Mouse (Mus musculus) c-Kit-positive CD71-negative TER-119-negative erythroid progenitor cells, embryonic 14.5 days (primary cell): ENCODE results near the gene Xpnpep2.

Source experiments
- DNase-seq: peaks from one replicate; pipeline ENCODE4 v3.0.0-alpha.2; 2013; ENCODE audit warnings: low read depth

The Xpnpep2 gene

DNA sequence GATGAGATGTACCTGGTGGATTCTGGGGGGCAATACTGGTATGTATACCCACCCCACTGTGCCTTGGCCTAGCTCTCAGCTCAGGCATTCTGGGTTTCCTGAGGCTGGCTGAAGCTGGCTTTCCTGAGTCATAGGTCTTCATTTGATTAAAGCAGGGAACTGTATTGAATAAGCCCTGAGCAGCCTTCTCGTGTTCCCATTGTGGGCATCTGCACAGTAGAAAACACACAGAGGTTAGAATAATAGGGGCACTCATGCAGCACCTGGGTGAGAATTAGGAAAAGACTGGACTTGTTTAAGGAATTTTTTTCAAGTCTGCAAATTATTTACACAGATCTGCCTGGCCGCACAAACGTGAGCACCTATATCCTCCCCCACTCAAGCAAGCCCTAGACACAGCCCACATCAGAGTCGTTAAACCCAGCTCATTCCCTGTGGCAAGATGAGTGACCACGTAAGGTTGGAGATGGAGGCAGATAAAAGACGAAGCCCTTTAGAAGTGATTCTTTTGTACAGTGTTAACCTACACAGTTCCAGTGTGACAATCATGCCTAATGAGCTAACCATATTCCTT is 18.5 kb downstream of the Xpnpep2 start:
- DNase-seq, result no peak

DNA sequence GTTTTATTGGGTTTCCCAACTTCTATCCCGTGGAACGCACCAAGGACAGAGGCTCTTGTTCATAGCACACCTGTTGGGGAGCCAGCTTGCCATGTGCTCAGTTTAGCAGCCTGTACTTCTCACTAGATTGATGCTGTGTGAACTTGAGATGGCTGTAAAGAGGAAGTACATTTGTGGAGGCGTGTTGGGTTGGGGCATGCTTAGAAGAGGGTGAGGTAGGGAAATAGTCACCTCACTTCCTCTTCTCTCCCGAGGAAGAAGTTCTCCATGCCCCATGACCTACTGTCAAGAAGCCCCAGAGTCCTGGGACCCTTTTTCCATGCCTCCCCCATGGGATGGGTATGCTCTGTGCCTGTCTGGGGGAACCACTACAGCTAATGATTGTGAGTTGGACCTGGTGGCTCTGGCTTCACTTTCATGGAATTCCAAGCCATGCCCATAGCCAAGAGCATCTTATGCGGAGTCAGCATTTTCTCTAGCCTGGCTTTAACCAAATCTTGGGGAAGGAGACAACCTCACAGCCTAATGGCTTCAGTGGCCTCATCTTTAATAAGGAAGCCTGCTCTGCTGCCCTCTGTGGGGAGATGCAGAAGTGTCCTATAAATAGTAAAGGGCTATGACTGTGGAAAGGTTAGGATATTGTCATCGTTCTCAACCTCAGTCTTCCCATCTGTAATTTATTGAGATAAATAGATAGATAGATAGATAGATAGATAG is 19.1 kb downstream of the Xpnpep2 start:
- DNase-seq, result no peak

DNA sequence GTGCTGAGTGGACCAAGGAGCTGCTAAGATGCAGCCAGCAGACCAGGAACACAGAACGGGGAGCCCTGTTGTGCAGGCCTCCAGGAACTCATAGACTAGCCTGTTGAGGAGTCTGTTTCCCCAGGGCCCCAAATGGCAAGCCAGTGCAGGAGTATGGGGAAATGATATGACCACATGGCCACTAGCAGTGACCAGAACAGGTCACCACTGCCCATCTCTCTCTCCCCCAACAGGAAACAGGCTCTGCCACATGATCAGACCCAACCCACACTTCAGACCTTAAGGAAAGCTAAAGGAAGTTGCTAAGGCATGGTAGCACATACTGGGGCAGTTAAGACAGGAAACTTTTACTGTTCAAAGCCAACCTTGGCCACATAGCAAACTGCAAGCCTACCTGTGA is 20.6 kb downstream of the Xpnpep2 start:
- DNase-seq, result no peak

DNA sequence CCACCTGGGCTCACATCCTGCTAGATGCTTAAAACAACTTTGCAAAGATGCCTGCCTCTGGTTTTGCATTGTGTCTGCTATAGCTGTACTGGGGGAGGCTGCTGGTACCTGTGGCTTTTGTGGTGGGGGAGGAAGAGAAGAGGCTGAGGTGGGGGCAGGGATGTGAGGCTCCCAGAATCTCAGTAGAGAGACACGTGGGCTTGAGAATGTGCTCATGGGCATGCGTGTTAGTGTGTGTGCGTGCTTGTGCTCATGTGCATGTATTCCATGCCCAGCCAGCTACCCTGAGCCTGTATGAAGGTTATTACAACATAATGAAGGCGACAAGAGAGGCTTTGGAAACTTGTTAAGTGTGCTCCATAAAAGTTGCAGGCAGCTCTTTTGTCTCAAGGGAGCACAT is 28.4 kb downstream of the Xpnpep2 start:
- DNase-seq, result no peak

GRCm38 (mm10) chrX:48138011-48138410 is 29.5 kb downstream of the Xpnpep2 start:
- no peak for DNase-seq

DNA sequence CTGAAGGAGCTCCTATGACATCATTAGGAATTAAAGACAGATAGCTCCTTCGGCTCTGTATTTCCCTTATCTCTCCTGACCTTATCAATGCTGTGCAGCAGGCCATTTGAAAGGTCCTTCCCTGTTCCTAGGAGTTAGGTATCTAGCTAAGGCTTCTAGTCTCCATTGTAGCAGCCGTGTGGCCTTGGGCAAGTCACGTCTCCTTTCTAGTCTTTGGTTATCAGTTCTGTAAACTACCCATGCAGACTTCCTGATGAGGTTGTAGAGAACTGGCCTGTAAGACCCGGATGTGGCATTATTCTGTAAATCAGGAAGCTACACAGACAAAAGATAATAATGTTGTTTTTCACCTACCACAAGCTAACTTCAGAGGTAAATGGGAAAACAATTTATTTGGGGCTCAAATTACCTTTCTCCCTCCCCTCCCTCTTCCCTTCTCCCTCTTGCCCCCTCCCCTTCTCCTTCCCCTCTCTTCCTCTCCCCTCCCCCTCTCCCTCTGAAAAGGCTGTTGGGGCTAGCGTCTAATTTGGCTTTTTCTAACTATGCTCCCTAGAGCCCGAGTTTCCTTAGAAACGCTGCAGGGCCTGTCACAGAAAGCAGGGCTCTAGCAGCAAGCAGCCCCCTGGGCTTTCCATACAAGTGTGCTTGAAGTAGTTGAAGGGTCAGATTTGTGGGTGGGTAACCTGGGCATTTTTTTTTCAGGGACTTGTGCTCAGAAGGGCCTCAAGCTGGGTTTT is 30.2 kb downstream of the Xpnpep2 start:
- no peak for DNase-seq

DNA sequence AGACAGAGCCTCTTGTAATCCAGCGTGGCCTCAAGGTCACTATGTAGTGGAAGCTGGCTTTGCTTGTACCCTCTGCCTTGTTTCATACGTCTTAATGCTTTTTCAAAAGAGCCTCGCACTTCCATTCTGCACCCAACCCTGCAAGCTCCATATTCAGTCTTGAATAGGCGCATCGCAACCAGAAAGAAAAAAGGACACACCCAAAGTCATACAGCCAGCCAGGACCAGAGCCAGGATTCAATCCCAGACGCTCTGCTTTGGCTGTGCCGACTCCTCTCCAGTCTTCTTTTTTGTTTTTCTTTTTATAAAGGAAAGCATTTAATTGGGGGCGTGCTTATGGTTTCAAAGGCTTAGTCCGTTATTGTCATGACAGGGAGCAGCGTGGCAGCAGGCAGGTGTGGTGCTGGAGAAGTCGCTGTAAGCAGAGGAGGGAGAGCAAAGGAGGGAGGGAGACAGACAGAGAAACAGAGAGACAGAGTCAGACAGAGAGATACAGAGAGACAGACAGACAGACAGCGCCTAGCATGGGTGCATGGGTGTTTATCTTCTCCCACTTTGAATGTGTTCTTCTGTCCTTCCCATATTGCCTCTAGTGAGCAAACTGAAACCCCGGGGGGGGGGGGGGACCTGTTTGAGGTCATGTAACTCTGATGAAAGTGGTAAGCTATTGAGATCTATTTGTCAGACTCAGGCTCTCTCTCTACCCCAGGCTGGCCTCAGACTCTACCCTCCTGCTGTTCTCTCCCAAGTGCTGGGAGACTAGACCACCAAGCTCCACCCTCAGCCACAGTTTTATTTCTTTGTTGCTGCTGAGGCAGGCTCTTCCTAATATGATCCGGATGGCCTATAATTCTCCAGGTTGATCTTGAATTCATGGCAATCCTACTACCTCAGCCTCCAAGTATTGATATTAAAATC is 31.1 kb downstream of the Xpnpep2 start:
- DNase-seq, result no peak

- DNase-seq, result no peak
These were observed 31.9 kb downstream of the Xpnpep2 start for GRCm38 (mm10) chrX:48140286-48140877.

GRCm38 (mm10) chrX:48141481-48141880 is 33.0 kb downstream of the Xpnpep2 start:
- DNase-seq, result no peak

DNA sequence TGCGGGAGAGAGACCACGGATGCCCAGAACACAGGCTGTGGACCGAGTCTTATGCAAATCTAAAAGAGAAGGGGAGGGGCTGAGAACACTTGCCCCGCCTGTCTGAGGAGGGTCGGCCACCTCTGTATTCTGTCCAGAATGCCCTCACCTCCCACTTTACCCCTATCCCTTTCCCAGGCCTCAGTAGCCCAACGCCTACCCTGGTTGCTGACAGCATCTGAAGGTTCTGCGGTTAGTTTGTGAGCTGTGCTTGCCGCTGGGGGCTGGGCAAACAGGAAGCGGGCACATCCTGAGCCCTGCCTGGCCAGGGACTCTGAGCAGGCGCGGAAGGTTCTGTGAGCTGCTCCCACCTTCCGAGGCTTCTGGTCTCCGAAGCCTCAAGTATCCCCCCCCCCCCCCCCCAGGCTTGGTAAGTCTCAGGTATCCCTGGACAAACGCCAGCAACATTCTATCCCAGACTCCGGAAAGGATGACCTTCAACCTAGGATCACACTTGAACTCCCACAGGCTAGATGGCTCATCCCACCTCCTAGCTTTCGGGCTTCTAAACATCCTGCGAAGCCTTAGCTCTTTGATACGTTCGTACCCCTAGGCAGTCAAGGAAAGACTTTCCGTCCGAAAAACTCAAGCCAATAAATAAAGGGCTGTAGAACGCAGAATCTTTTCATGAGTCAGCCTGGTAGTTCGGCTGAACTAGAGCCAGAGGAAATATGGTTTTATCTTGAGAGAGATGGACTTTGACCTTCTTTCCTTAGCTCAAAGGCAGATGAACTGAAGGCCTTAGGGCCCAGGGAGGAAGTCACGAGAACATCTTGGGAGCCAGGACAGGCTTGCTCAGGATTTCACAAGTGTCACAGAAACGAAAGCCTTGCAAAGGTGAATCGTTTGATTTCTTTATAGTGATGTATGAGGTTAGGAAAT is 35.1 kb downstream of the Xpnpep2 start:
- DNase-seq, result no peak

DNA sequence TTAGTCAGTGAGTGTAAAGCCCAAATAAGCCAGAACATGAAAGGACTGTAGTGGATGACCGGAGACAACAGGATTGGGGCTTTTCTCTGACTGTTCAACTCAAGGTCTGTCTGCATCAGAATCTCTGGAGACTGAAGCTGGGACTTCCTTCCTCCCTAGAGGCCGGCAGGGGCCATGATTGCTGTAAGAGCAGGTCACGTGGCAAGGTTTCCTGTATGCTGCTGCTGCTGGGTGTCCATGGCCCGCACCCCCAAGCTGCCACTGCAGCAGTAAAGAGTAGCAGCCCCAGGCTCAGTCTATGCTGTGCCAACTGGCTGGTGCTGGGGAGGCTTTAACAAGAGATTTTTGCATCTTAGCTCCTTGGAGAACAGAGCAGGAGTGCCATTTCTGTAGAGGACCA is 37.7 kb downstream of the Xpnpep2 start, which contains the start of gene Sash3:
Gene Sash3 (plus strand): TSS at position 175 of the 400 bp plus-strand sequence.
- no peak for DNase-seq

DNA sequence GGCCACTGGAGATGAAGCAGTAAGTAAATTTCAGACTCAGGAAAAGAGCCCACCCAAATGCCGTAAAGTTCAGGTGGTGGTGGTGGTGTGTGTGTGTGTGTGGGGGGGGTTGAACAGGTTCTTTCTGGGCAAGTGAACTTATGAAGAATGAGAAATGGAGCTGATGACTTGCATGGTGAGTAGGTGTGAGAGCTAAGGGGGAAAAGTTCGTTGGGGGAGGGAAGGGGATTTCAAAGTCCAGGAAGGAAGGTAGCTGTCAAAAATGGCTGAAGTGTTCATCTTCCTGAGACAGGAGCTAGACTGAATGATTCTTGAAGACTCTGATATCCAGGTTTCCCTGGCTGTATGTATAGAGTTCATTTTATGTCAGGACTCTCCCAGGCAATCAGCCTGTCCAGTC is 38.7 kb downstream of the Xpnpep2 start:
- DNase-seq, result no peak

GRCm38 (mm10) chrX:48147741-48148186 is 39.2 kb downstream of the Xpnpep2 start:
- DNase-seq, result no peak

DNA sequence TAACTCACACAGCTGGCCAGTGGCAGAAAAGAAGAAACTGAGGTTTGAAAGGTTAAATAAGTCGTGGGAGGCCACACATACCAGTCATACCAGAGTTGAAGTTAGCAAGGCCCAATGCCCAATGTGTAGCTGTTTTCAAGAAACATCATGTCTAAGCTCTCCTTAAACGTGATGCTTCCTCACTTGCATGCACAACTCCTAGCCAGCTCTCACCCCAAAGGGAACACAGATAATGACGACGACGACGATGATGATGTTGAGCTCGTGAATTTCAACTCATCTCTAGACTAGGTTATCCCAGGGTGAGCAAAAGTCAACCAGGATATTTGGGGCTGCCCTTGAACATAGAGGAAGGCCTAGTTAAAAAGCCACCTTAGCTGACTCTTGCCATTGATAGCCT is 43.6 kb downstream of the Xpnpep2 start:
- no peak for DNase-seq

DNA sequence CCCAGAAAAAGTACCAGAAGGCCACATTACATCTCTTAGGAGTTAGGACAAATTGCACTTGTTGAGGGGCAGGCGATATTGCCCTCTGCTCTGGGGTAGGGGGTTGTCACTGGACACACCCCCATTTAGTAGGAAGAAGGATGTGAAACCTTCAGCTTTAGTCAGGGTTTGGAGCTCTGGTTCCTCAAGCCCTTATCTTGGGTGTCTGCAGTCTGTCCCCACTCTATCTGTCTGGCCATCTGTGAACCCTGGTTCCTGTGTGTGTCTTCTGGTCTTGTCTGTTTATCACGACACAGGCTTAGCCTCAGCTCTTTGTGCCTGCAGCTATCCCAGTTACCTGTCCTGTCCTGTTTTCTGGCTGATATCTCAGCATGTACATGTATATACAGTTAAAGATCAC is 44.9 kb downstream of the Xpnpep2 start:
- no peak for DNase-seq

GRCm38 (mm10) chrX:48153949-48154348 is 45.4 kb downstream of the Xpnpep2 start:
- no peak for DNase-seq

DNA sequence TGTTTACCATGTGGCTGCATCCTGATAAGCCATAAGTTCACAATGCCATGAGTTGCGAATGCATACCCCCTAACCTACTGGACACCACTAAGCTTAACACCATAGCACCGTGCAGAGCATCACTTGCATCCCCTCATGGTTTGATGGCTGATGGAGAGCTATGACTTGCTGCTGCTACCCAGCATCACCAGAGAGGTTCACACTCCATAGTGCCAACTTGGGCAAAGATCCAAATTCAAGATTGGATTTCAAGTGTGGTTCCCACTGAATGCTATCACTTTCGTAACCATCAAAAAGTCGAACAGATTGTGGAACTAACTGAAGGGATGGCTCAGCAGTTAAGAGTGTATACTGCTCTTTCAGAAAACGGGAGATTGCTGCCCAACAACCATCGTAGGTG is 47.0 kb downstream of the Xpnpep2 start:
- DNase-seq, result no peak

GRCm38 (mm10) chrX:48157396-48157795 is 48.9 kb downstream of the Xpnpep2 start:
- no peak for DNase-seq

DNA sequence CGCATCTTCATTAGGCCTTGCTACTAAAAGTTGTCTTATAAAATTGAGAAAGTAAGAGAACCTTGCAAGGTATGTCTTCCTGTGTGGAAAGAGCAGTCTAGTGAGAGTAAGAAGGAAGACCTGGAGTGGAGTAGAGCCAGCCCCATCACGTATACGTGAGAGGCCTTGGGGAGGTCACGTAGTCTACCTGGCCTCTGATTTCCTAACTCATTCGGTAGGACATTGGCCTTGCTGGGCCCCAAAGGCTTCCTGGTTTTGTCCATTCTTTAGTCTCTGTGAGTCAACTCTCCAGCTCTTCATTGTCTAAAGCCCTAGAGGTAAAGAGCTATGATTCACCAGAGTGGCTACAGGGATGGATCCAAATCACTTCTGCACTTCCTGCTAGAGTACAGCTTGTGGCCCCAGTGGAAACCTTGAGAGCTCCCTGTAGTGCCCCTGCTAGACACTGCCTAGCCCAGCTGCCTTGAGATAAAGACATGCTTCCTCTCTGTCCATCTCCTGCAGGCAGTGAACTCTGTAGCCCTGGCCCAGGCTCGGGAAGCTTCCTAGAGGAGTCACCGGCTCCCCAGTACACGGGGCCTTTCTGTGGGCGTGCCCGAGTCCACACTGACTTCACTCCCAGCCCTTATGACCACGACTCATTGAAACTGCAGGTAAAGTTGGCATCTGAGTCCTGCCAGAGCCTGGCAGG is 49.8 kb downstream of the Xpnpep2 start:
- no peak for DNase-seq

GRCm38 (mm10) chrX:48169892-48170291 is 61.4 kb downstream of the Xpnpep2 start:
- no peak for DNase-seq
